Mouse (Mus musculus) limb, embryonic 15.5 days (tissue): ENCODE measurements around the gene Wdr35. TPM values are rescaled to one million over a fixed set of nuclear protein-coding genes. Genes with fewer than 3 reads are reported as not detected.

ENCODE experiments used
- ATAC-seq: fragments of 200-750 bp; cut with Nextera tagmentation; 2 replicates; pipeline ENCODE4 v1.8.0; 2017; ENCODE audit warnings: low read depth, moderate TSS enrichment; ENCODE audit not compliant: insufficient number of reproducible peaks, low FRiP score, low TSS enrichment
- H3K27ac ChIP-seq: fragments of 300-500 bp; sonication (generic); 2 replicates; pipeline ENCODE4 v1.5.1; 2015; ENCODE audit warnings: moderate library complexity, mild to moderate bottlenecking, inconsistent platforms
- H3K27me3 ChIP-seq: fragments of 300-500 bp; sonication (generic); 2 replicates; pipeline ENCODE4 v1.6.1; 2015; ENCODE audit warnings: inconsistent platforms
- H3K36me3 ChIP-seq: fragments of 300-500 bp; sonication (generic); 2 replicates; pipeline ENCODE4 v1.6.1; 2015; ENCODE audit warnings: inconsistent platforms
- H3K4me1 ChIP-seq: fragments of 300-500 bp; sonication (generic); 2 replicates; pipeline ENCODE4 v1.6.1; 2015; ENCODE audit warnings: inconsistent platforms
- H3K4me2 ChIP-seq: fragments of 300-500 bp; sonication (generic); 2 replicates; pipeline ENCODE4 v1.6.1; 2015; ENCODE audit warnings: mild to moderate bottlenecking, inconsistent platforms
- H3K4me3 ChIP-seq: fragments of 300-500 bp; sonication (generic); 2 replicates; pipeline ENCODE4 v1.5.1; 2015; ENCODE audit warnings: mild to moderate bottlenecking, inconsistent platforms
- H3K9ac ChIP-seq: fragments of 300-500 bp; sonication (generic); 2 replicates; pipeline ENCODE4 v1.6.1; 2015; ENCODE audit warnings: inconsistent platforms
- H3K9me3 ChIP-seq: fragments of 300-500 bp; sonication (generic); 2 replicates; pipeline ENCODE4 v1.6.1; 2016; ENCODE audit warnings: inconsistent platforms
- whole genome bisulfite sequencing: fragments of 180-500 bp; shearing (Covaris S2); methylation state at CpG from one replicate; pipeline ENCODE4 v1.1.7; 2015; 5-methylcytosine and 5-hydroxymethylcytosine counted together
- polyA plus RNA-seq: library from polyadenylated mRNA; unstranded; fragments of >200 nt; fragmentation: Nextera tagmentation; extraction: Ambion mirVana; gene quantifications from 2 replicates; pipeline ENCODE4 v1.2.1, GENCODE M21; 2015

The Wdr35 gene
- polyA plus RNA-seq, 1 experiment from 2014 or later: 20.2 TPM

DNA sequence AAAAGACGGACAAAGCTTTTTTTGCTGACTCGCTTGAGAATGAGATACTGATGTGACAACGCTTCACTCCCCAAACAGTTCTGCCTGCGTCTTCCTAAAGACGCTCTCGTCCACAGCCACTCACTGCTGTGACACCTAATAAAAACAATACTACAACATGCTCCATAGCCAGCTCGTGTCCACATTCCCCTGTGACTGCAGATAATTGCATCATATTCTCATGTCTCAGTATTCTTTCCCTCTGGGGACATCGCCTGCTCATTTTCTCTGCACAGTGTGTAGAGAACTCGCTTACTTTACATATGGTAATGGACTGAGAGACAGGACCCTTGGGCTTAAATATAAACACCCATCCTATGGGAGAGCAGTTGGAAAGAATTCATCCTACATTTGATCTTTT lies 62.7 kb downstream of the Wdr35 start:
- Histone ChIP-seq H3K27me3 (no peaks in the 10 kb centered on the region), H3K36me3 (no peaks in the 10 kb centered on the region), H3K4me3 (no peak overlapping the region), H3K27ac (no peak overlapping the region), H3K9ac (no peak overlapping the region), H3K4me2 (no peak overlapping the region), H3K9me3 (no peaks in the 10 kb centered on the region), H3K4me1 (peaks cover 2% of the 10 kb centered on the region; the same call in 1 of the 2 replicates)
- 73% methylated on average over 9 of the region's 9 CpGs for WGBS
- ATAC-seq: no peak

DNA sequence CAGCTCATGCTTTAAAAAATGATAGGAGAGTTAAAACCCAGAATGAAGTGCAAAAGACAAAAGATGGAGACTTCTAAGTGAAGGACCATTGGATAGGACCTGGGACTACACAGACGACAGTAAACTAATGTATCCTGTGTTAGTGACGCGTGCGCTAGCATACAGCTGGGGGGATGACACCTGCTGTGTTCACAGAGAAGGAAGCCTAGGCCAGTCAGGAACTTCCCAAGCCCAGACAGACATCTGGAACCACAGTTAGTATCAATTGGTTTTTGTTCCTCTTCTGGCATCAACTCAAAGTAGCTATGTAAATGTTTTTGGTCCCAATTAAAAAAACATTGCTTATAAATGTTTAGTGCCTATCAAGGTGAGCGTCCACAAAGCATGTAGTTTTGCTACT lies 66.5 kb downstream of the Wdr35 start:
- WGBS: 45% methylated on average over 5 of the region's 5 CpGs
- Histone ChIP-seq H3K4me1 (peaks cover 2% of the 10 kb centered on the region; the same call in 1 of the 2 replicates), H3K27ac (no peak overlapping the region), H3K4me3 (no peak overlapping the region), H3K4me2 (no peak overlapping the region), H3K36me3 (no peaks in the 10 kb centered on the region; the same call in 1 of the 2 replicates), H3K9me3 (no peaks in the 10 kb centered on the region), H3K27me3 (no peaks in the 10 kb centered on the region), H3K9ac (no peak overlapping the region)
- ATAC-seq: no peak

DNA sequence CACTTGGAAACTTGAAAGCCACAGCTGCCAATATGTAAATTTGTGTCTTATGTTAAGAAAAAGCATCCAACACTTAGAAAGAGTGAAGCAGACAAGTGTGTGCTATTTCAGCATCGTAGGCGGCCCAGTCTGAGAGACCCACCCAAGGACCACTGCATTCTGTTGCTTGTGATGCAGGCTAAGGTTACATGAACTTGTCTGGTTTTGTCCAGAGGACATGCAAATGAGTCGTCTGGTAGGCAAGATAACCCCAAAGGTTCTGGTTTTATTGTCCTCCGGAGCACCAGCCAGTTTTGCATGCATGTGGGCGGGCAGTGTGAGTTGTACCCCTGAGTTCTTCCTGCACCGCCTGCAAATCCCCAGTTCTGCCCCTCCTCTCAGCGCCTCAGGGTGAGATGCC lies 67.0 kb downstream of the Wdr35 start:
- no peak for ATAC-seq
- no peak overlapping the region for H3K27ac ChIP-seq
- H3K27me3 ChIP-seq: no peaks in the 10 kb centered on the region
- H3K4me3 ChIP-seq: no peak overlapping the region
- no peaks in the 10 kb centered on the region for H3K9me3 ChIP-seq
- H3K9ac ChIP-seq: no peak overlapping the region
- no peak overlapping the region for H3K4me2 ChIP-seq
- H3K36me3 ChIP-seq: no peaks in the 10 kb centered on the region; the same call in 1 of the 2 replicates
- 47% methylated on average over 7 of the region's 7 CpGs for WGBS
- H3K4me1 ChIP-seq: peaks cover 2% of the 10 kb centered on the region; the same call in 1 of the 2 replicates

DNA sequence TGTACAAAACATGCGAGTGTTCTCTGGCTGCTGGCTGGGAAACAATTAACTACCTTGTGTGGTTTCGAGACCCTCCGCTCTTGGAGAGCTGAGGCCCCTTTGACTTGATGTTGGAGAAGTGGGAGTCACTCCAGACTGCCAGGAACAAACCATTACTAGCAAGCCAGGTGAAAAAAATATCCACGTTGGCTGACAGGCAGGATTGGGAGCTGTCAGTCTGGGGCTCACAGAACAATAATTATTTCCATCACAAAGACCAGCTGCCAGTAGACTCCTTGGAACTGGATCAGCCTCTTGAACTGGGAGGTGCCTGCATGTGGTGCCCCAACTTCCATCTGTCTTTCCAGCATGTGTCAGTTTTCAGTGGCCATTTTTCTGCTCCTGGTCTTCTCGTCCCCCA lies 68.6 kb downstream of the Wdr35 start:
- Histone ChIP-seq H3K9me3 (no peaks in the 10 kb centered on the region), H3K4me3 (no peak overlapping the region), H3K9ac (no peak overlapping the region), H3K4me1 (peaks cover 2% of the 10 kb centered on the region; the same call in 1 of the 2 replicates), H3K27ac (no peak overlapping the region), H3K27me3 (no peaks in the 10 kb centered on the region), H3K4me2 (no peak overlapping the region), H3K36me3 (no peaks in the 10 kb centered on the region; the same call in 1 of the 2 replicates)
- ATAC-seq: no peak
- WGBS: 68% methylated on average over 5 of the region's 5 CpGs

DNA sequence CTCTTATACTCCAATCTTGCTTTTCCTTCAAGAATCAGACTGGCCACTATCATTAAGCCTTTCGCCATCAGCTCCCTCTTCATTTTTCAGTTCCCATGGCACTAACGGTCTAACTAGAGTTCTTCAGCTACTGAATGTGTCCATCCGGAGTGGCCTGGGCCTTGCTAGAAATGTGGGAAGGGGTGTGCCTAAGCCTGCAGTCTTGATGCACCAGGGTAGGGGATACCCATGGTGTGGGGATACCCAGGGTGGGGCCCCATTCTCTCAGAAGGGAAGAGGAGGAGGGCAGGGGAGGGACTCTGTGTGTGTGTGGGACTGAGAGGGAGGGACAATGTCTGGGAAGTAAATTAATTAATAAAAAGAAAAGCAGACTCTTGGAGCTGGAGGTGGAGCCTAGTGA lies 69.1 kb downstream of the Wdr35 start:
- no peaks in the 10 kb centered on the region for H3K9me3 ChIP-seq
- peaks cover 5% of the 10 kb centered on the region for H3K4me1 ChIP-seq
- no peak overlapping the region for H3K4me2 ChIP-seq
- no peaks in the 10 kb centered on the region for H3K27me3 ChIP-seq
- no peak for ATAC-seq
- no peak overlapping the region for H3K27ac ChIP-seq
- H3K9ac ChIP-seq: no peak overlapping the region
- 90% methylated on average over 3 of the region's 3 CpGs for WGBS
- no peak overlapping the region for H3K4me3 ChIP-seq
- H3K36me3 ChIP-seq: no peaks in the 10 kb centered on the region; the same call in 1 of the 2 replicates

DNA sequence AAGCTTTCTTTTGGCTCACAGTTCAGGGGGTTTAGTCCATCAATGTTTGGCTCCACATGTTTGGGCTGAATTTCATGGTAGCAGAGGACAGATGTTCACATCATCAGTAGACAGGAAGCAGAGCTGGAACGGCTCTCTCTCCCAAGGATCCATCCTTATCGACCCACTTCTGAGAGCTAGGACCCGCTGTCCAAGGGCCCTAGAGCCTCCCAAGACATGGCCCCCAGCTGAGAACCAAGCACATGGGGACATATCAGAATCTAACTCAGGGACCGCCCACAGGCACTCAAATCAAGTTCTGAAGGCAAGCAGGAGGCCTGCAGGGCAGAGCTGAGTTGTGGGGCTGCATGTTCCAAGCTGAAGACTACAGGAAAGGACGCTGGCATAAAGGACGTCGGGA lies 71.0 kb downstream of the Wdr35 start:
- Histone ChIP-seq H3K4me1 (peaks cover 10% of the 10 kb centered on the region), H3K4me3 (no peak overlapping the region), H3K27ac (no peak overlapping the region), H3K9me3 (no peaks in the 10 kb centered on the region), H3K27me3 (no peaks in the 10 kb centered on the region), H3K9ac (no peak overlapping the region), H3K36me3 (no peaks in the 10 kb centered on the region; the same call in 1 of the 2 replicates), H3K4me2 (no peak overlapping the region)
- WGBS: 93% methylated on average over 7 of the region's 7 CpGs
- no peak for ATAC-seq

DNA sequence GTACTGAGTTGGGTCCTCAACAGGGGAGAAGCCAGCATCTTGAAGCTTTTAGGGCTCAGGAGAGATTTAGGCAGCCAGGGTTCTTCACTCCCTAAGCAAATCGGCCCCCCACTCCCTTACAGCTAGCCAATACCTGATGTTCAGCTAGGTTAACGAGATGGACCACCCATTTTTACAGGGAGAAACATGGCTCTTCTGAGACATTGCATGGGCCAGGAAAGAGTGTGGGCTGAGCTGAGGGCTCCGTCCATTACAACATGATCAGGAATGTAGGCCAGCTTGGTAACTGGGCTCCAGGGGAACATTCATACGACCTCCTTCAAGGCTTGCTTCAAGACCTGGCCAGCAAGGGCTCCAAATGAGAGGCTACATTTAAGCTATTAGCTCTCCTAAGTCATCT lies 73.0 kb downstream of the Wdr35 start:
- Histone ChIP-seq H3K9me3 (no peaks in the 10 kb centered on the region), H3K4me1 (peaks cover 12% of the 10 kb centered on the region), H3K36me3 (no peaks in the 10 kb centered on the region; the same call in 1 of the 2 replicates), H3K27ac (no peak overlapping the region), H3K9ac (no peak overlapping the region), H3K4me2 (no peak overlapping the region), H3K4me3 (no peak overlapping the region), H3K27me3 (no peaks in the 10 kb centered on the region)
- 52% methylated on average over 4 of the region's 4 CpGs for WGBS
- peak; percentile 28; the same call in 1 of the 2 replicates for ATAC-seq

DNA sequence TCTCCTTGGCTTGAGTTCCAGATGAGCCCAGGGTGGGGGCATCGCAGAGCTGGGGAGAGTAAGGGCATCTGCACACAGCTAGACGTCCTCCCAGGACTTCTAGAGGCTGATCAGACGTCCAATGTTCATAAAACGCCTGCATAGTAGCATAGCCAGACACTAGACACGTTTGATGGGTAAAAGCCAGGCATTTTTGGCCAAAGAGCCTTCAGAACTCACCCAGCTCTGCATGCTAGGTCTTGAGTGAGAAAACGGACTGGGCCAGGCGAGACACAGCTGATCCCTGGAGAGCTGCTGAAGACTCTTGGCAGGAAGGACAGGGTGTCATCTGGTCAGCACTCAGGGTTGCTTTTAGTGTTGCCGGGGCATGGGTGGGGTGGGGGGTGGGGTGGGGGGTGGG lies 74.4 kb downstream of the Wdr35 start:
- Histone ChIP-seq H3K27me3 (no peaks in the 10 kb centered on the region), H3K4me1 (peaks cover 12% of the 10 kb centered on the region), H3K4me3 (no peak overlapping the region), H3K36me3 (no peaks in the 10 kb centered on the region; the same call in 1 of the 2 replicates), H3K4me2 (no peak overlapping the region), H3K9ac (no peak overlapping the region), H3K9me3 (no peaks in the 10 kb centered on the region), H3K27ac (no peak overlapping the region)
- ATAC-seq: no peak
- 62% methylated on average over 8 of the region's 8 CpGs for WGBS

DNA sequence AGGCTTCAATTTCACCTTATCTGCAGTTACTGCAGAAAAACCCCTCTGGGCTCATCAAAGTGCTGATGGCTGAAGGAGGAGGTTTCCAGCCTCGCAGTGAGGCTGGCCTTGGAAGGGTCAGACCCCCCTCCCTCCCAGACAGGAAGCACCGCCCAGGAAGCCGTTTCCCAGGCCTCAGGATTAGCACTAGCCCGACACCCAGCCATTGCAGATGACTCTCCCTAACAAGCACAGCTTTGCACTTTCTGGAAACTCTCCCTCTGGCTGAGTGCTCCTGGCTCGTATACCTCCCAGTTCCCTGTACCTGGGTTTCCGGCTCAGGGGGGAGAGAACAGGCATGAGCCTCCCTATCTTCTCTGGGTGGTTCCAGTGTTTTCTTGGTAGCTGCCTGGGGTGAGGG lies 77.1 kb downstream of the Wdr35 start:
- H3K27me3 ChIP-seq: no peaks in the 10 kb centered on the region
- WGBS: 16% methylated on average over 6 of the region's 6 CpGs
- no peak overlapping the region for H3K9ac ChIP-seq
- no peak overlapping the region for H3K4me2 ChIP-seq
- no peaks in the 10 kb centered on the region for H3K9me3 ChIP-seq
- H3K4me1 ChIP-seq: peaks cover 17% of the 10 kb centered on the region
- H3K4me3 ChIP-seq: no peak overlapping the region
- no peak overlapping the region for H3K27ac ChIP-seq
- ATAC-seq: no peak
- no peaks in the 10 kb centered on the region for H3K36me3 ChIP-seq

DNA sequence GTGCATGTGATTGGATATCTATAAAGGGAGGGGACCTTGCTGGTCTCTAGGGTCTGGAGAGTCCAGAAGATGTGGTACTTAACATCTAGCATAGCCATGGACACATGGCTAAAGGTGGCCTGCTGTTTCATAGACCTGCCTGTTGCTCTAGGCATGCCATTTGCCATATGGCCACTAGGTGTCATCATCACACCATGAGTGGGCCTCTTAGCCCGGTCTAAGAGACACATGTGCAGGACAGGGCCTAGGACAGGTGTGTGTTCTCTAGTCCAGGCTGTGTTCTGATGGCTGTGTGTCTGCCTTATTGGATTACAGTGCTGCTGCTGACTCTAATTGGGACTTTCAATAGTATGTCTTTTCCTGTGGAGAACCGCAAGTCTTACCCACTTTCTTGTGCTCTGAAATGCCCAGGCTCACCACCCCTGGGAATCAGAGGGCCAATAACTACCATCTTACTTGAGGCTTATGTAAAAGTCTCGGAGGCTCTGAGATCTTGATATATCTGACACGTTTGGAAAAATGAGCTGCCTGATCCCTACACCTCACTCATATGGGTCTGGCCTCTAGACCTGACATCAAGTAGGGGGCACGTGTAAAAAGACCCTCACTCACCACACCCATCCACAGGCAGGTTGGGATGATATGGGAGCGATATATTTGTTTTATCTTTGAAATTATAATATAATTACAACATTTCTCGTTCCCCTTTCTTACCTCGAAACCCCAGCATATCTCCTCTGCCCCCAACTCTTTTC lies 78.6 kb downstream of the Wdr35 start:
- Histone ChIP-seq H3K36me3 (no peaks in the 10 kb centered on the region), H3K4me3 (no peak overlapping the region), H3K4me2 (no peak overlapping the region), H3K4me1 (peaks cover 17% of the 10 kb centered on the region), H3K9me3 (no peaks in the 10 kb centered on the region), H3K27me3 (no peaks in the 10 kb centered on the region), H3K9ac (no peak overlapping the region), H3K27ac (no peak overlapping the region)
- WGBS: 62% methylated on average over 8 of the region's 8 CpGs
- ATAC-seq: peak; percentile 70; the same call in 1 of the 2 replicates

DNA sequence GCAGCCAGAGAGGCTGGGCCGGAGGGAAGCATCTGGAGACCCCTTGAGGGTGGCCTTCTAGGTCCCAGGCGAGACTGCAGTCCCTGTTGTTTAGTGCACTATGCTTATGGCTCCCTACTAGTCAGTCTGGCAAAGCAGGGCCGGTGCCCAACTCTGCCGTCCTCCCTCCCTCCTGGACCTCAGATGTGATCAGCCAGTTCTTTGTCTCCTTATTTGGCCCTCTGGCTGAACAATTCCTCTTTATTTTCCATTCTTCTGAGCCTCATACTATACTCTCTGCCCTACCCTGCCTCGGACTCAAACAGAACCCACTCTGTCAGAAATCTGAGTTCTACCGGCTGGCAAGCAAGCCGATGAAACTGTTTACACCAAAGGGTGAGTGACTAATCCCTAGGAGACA lies 79.7 kb downstream of the Wdr35 start:
- ATAC-seq: no peak
- Histone ChIP-seq H3K9ac (no peak overlapping the region), H3K36me3 (no peaks in the 10 kb centered on the region), H3K27me3 (no peaks in the 10 kb centered on the region), H3K27ac (no peak overlapping the region), H3K9me3 (no peaks in the 10 kb centered on the region), H3K4me2 (no peak overlapping the region), H3K4me3 (no peak overlapping the region), H3K4me1 (peaks cover 10% of the 10 kb centered on the region)
- 68% methylated on average over 7 of the region's 7 CpGs for WGBS

DNA sequence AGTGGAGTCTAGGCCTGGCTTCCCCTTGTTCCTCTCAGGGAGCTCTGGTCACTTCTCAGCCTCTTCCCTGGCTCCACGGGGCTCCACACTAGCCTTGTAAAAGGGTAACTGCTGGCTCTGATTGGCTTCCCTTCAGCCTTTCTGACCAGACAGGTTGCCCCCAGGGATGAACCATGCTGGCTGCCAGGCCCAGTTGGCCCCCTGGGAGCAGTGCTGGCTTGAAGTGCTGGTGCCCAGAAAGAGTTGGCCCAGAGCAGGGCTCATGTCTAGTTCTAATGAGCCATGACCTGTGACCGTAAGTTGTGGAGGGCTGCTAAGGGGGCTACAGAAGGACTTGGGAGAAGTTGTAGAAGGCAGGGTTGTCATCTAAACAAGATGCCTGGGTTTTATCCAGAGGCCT lies 80.3 kb downstream of the Wdr35 start:
- Histone ChIP-seq H3K4me2 (no peak overlapping the region), H3K27me3 (no peaks in the 10 kb centered on the region), H3K27ac (no peak overlapping the region), H3K9ac (no peak overlapping the region), H3K9me3 (no peaks in the 10 kb centered on the region), H3K36me3 (no peaks in the 10 kb centered on the region), H3K4me3 (no peak overlapping the region), H3K4me1 (peaks cover 12% of the 10 kb centered on the region)
- 45% methylated on average over 2 of the region's 2 CpGs for WGBS
- no peak for ATAC-seq
